Comparison of ENCODE assay signal across 7 mouse cellular contexts in the genomic region with DNA sequence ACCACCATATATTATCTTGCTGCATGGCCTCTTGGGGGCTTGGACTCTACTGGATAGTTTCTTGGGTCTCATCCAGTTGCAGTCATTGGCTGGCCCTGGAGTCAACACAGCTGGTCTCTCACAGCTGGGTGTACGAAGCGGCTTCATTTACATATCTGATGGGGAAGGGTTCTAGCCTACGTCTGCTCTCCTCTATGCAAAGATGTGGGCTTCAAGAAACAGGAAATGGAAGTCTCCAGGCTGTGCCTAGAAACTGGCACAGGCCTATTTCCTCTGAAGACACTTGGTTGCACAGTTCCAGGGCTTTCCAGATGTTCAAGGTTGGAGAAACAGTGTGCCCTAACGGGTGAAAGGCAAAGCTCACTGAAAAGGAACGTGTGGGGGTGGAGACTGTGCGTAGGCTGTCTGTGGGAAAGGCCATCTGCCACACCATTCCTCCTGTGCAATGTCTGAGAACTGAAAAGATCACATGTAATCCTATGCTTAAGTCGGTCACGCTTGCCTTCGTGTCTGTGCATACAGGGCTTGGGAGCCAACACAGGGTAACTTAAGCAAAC. TPM values are rescaled to one million over a fixed set of nuclear protein-coding genes. Genes with fewer than 3 reads are reported as not detected.
A peak's percentile ranks its signal among the peaks of the same experiment; 100 is the strongest.
DNase-seq lines count a peak whose midpoint lies in the region; ATAC-seq and TF ChIP-seq lines count a peak whose summit lies in the region.

No protein-coding gene starts in this region.

- H3K4me1 ChIP-seq in liver, postnatal 0 days (ENCODE audit: insufficient read depth) = no peaks in the 10 kb centered on the region
- H3K4me1 ChIP-seq in liver, embryonic 12.5 days = peaks cover 20% of the 10 kb centered on the region
- peaks cover 54% of the 10 kb centered on the region for H3K4me1 ChIP-seq in embryonic facial prominence, embryonic 13.5 days
- peaks cover 35% of the 10 kb centered on the region for H3K4me1 ChIP-seq in kidney, embryonic 14.5 days (ENCODE audit: control insufficient read depth, insufficient read depth, low read length)

- H3K36me3 ChIP-seq in liver, postnatal 0 days (replicated peaks; ENCODE audit: insufficient read depth, low read length) = no peaks in the 10 kb centered on the region
- no peaks in the 10 kb centered on the region for H3K36me3 ChIP-seq in liver, embryonic 12.5 days
- peaks cover 3% of the 10 kb centered on the region; the same call in 1 of the 2 replicates for H3K36me3 ChIP-seq in embryonic facial prominence, embryonic 13.5 days
- peaks cover 4% of the 10 kb centered on the region; the same call in 1 of the 2 replicates for H3K36me3 ChIP-seq in kidney, embryonic 14.5 days (ENCODE audit: control insufficient read depth, insufficient read depth, low read length)

- H3K4me2 ChIP-seq in liver, postnatal 0 days (ENCODE audit: low read depth, low read length) = no peak overlapping the region
- no peak overlapping the region for H3K4me2 ChIP-seq in liver, embryonic 12.5 days
- H3K4me2 ChIP-seq in embryonic facial prominence, embryonic 13.5 days = no peak overlapping the region
- H3K4me2 ChIP-seq in kidney, embryonic 14.5 days (replicated peaks; ENCODE audit: low read depth, low read length) = 0 out of 2 replicates have a peak overlapping the region, but pooled peaks have one; percentile 2

- no peaks in the 10 kb centered on the region for H3K27me3 ChIP-seq in liver, postnatal 0 days (ENCODE audit: insufficient read depth, low read length)
- H3K27me3 ChIP-seq in liver, embryonic 12.5 days (replicated peaks) = no peaks in the 10 kb centered on the region
- H3K27me3 ChIP-seq in embryonic facial prominence, embryonic 13.5 days = no peaks in the 10 kb centered on the region
- no peaks in the 10 kb centered on the region for H3K27me3 ChIP-seq in kidney, embryonic 14.5 days (ENCODE audit: control insufficient read depth, insufficient read depth, low read length)

- peak; percentile 21 for DNase-seq in liver, postnatal 0 days
- DNase-seq in retina, postnatal 1 day = peak; percentile 70
- no peak for DNase-seq in frontal cortex, postnatal 10 days (ENCODE audit: low spot score in 2 of 2)
- DNase-seq in urinary bladder, postnatal 36 days (ENCODE audit: low spot score in 2 of 2) = no peak

- no peak overlapping the region for H3K9ac ChIP-seq in liver, postnatal 0 days (replicated peaks)
- no peak overlapping the region for H3K9ac ChIP-seq in liver, embryonic 12.5 days
- H3K9ac ChIP-seq in embryonic facial prominence, embryonic 13.5 days = no peak overlapping the region
- H3K9ac ChIP-seq in kidney, embryonic 14.5 days (ENCODE audit: low read depth, low read length) = no peak overlapping the region

- WGBS in liver, postnatal 0 days (ENCODE audit: insufficient replicate concordance) = 59% methylated on average over 9 of the region's 9 CpGs
- WGBS in liver, embryonic 12.5 days (ENCODE audit: insufficient replicate concordance) = 61% methylated on average over 9 of the region's 9 CpGs
- WGBS in embryonic facial prominence, embryonic 13.5 days = 52% methylated on average over 9 of the region's 9 CpGs
- 22% methylated on average over 9 of the region's 9 CpGs for WGBS in kidney, embryonic 14.5 days

- H3K27ac ChIP-seq in liver, postnatal 0 days (ENCODE audit: low read depth) = peak overlapping the region; percentile 46
- no peak overlapping the region for H3K27ac ChIP-seq in liver, embryonic 12.5 days
- H3K27ac ChIP-seq in embryonic facial prominence, embryonic 13.5 days = peak overlapping the region; percentile 71; the same call in 1 of the 2 replicates
- peak overlapping the region; percentile 74 for H3K27ac ChIP-seq in kidney, embryonic 14.5 days (ENCODE audit: low read depth, low read length)

- no peak for TF ChIP-seq EP300 in liver, postnatal 0 days (IDR thresholded peaks at IDR 0.05; ENCODE audit: low read depth)

- no peak for TF ChIP-seq CTCF in liver, postnatal 0 days (IDR thresholded peaks at IDR 0.05; ENCODE audit: low read depth)

- peak; percentile 76 for ATAC-seq in liver, postnatal 0 days
- ATAC-seq in liver, embryonic 12.5 days = no peak
- ATAC-seq in embryonic facial prominence, embryonic 13.5 days (ENCODE audit: insufficient number of reproducible peaks, insufficient read depth, low FRiP score, low TSS enrichment, low read depth) = 0 out of 2 replicates have a peak, but pooled peaks have one; percentile 29
- ATAC-seq in kidney, embryonic 14.5 days (ENCODE audit: low FRiP score, low TSS enrichment) = peak; percentile 87

- no peaks in the 10 kb centered on the region for H3K9me3 ChIP-seq in liver, postnatal 0 days (ENCODE audit: low read length)
- no peaks in the 10 kb centered on the region for H3K9me3 ChIP-seq in liver, embryonic 12.5 days (replicated peaks)
- H3K9me3 ChIP-seq in embryonic facial prominence, embryonic 13.5 days = no peaks in the 10 kb centered on the region
- no peaks in the 10 kb centered on the region for H3K9me3 ChIP-seq in kidney, embryonic 14.5 days (ENCODE audit: control insufficient read depth, low read length)

- H3K4me3 ChIP-seq in liver, postnatal 0 days (ENCODE audit: low read depth, low read length) = no peak overlapping the region
- H3K4me3 ChIP-seq in liver, embryonic 12.5 days = no peak overlapping the region
- no peak overlapping the region for H3K4me3 ChIP-seq in embryonic facial prominence, embryonic 13.5 days
- H3K4me3 ChIP-seq in kidney, embryonic 14.5 days (ENCODE audit: low read length) = no peak overlapping the region

RNA-seq across cellular contexts. Expression of a gene that starts 20.8 kb away (rescaled TPM):
- polyA plus RNA-seq in liver, postnatal 0 days (2015; fragmentation: Nextera tagmentation; extraction: Ambion mirVana) = 0.36 and 0.44 TPM in 2 replicates
- polyA plus RNA-seq in liver, embryonic 12.5 days (2016; fragmentation: Nextera tagmentation; extraction: Ambion mirVana) = 0.86 and 1.4 TPM in 2 replicates
- 31.8 and 37.9 TPM in 2 replicates for polyA plus RNA-seq in embryonic facial prominence, embryonic 13.5 days (2015; fragmentation: Nextera tagmentation; extraction: Ambion mirVana)
- 19.1 and 30.2 TPM in 2 replicates for polyA plus RNA-seq in kidney, embryonic 14.5 days (2014; fragmentation: Nextera tagmentation; extraction: Ambion mirVana)

Comparison
In these comparisons a context has a peak if more than half of its experiments do, and no peak if none do; other contexts are left out.
1. DNase-seq: peak in liver, postnatal 0 days (single experiment) and retina, postnatal 1 day (single experiment); none in frontal cortex, postnatal 10 days (0 of 2) and urinary bladder, postnatal 36 days (0 of 2).